Mouse (Mus musculus) testis, adult 2 months (tissue): ENCODE measurements around the gene Ptprt.

Experiments
- CTCF ChIP-seq: fragments of 200-500 bp; IDR thresholded peaks from 2 replicates; pipeline ENCODE4 v1.5.1; 2012; ENCODE audit warnings: low read depth, mild to moderate bottlenecking, inconsistent platforms, low read length, moderate library complexity; ENCODE audit not compliant: control insufficient read depth, insufficient read depth, insufficient replicate concordance
- POLR2A ChIP-seq: fragments of 200-500 bp; IDR thresholded peaks from 2 replicates; pipeline ENCODE4 v1.6.1; 2012; ENCODE audit warnings: low read depth, mild to moderate bottlenecking, inconsistent platforms, low read length, moderate library complexity; ENCODE audit not compliant: control insufficient read depth

GRCm38 (mm10) chr2:162710443-162710842, 49.5 kb upstream of the Ptprt start:
- TF ChIP-seq POLR2A (no peak), CTCF (no peak)
